Mouse (Mus musculus) hindbrain, embryonic 15.5 days (tissue): ENCODE measurements around the gene Fam214b. TPM values are rescaled to one million over a fixed set of nuclear protein-coding genes. Genes with fewer than 3 reads are reported as not detected.

Experiments
- ATAC-seq: fragments of 200-750 bp; cut with Nextera tagmentation; 2 replicates; pipeline ENCODE4 v1.8.0; 2017; ENCODE audit warnings: low read depth, moderate number of reproducible peaks, moderate TSS enrichment; ENCODE audit not compliant: low FRiP score
- H3K27ac ChIP-seq: fragments of 300-500 bp; sonication (generic); replicated peaks from 2 replicates; pipeline ENCODE4 v1.5.1; 2015; ENCODE audit warnings: mild to moderate bottlenecking, inconsistent platforms
- H3K27me3 ChIP-seq: fragments of 300-500 bp; sonication (generic); 2 replicates; pipeline ENCODE4 v1.6.1; 2015; ENCODE audit warnings: control low read depth, inconsistent platforms
- H3K36me3 ChIP-seq: fragments of 300-500 bp; sonication (generic); 2 replicates; pipeline ENCODE4 v1.6.1; 2015; ENCODE audit warnings: control low read depth, inconsistent platforms
- H3K4me1 ChIP-seq: fragments of 300-500 bp; sonication (generic); replicated peaks from 2 replicates; pipeline ENCODE4 v1.6.1; 2015; ENCODE audit warnings: control low read depth, inconsistent platforms
- H3K4me2 ChIP-seq: fragments of 300-500 bp; sonication (generic); 2 replicates; pipeline ENCODE4 v1.6.1; 2015; ENCODE audit warnings: moderate library complexity, mild to moderate bottlenecking, inconsistent platforms
- H3K4me3 ChIP-seq: fragments of 300-500 bp; sonication (generic); 2 replicates; pipeline ENCODE4 v1.5.1; 2015; ENCODE audit warnings: mild to moderate bottlenecking, inconsistent platforms
- H3K9ac ChIP-seq: fragments of 300-500 bp; sonication (generic); 2 replicates; pipeline ENCODE4 v1.6.1; 2015; ENCODE audit warnings: inconsistent platforms
- H3K9me3 ChIP-seq: fragments of 300-500 bp; sonication (generic); 2 replicates; pipeline ENCODE4 v1.6.1; 2016; ENCODE audit warnings: control low read depth, inconsistent platforms
- WGBS: fragments of 180-500 bp; shearing (Covaris S2); methylation state at CpG from one replicate; pipeline ENCODE4 v1.1.7; 2015; 5-methylcytosine and 5-hydroxymethylcytosine counted together
- polyA plus RNA-seq: library from polyadenylated mRNA; unstranded; fragments of >200 nt; fragmentation: Nextera tagmentation; extraction: Ambion mirVana; gene quantifications from 2 replicates; pipeline ENCODE4 v1.2.1, GENCODE M21; 2015

Gene Fam214b
- polyA plus RNA-seq, 1 experiment from 2014 or later: 37.5 TPM

DNA sequence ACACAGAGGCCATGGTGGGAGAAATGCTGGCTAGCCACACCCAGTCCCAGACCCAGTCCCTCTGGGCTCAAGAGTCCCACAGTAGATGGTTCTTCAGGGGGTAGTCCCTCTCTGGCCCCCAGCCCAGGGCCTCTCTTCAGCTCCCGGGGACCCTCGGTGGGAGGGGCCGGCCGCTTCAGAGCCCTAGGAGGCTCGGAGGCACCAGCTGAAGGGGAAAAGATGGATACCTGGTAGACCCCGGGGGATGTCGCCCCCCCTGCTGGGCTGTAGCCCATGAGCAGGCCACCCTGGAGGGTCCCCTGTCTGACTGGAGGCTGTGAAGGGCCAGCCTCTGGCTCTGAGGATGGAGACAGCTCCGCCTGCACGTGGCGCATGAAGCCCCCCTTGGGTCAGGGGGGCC, 9.7 kb downstream of the Fam214b start:
- no peak overlapping the region for H3K4me3 ChIP-seq
- no peak overlapping the region for H3K4me2 ChIP-seq
- H3K36me3 ChIP-seq: peaks cover 33% of the 10 kb centered on the region
- 87% methylated on average over 10 of the region's 10 CpGs for WGBS
- no peaks in the 10 kb centered on the region for H3K27me3 ChIP-seq
- H3K4me1 ChIP-seq: peaks cover 44% of the 10 kb centered on the region
- H3K27ac ChIP-seq: no peak overlapping the region
- no peak overlapping the region for H3K9ac ChIP-seq
- H3K9me3 ChIP-seq: no peaks in the 10 kb centered on the region
- no peak for ATAC-seq

DNA sequence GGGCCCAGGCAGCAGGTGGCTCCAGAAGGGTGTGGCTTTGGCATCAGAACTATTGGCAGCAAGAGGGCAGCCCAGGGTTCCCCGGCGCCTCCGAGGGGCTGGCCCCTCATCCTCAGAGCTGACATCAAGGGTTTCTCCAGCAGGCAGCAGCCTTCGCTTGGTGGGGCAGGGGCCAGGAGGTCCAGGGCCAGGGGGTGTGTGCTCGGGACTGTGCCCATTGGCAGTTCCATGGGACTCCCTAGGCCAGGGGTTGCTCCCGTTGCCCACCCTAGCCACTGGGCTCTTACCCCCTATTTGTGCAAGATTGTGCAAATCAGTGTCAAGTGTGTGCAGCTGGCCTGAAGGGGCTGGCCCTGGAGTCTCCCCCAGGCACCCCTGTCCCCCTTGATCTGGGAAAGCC, 10.2 kb downstream of the Fam214b start:
- WGBS: 92% methylated on average over 6 of the region's 6 CpGs
- Histone ChIP-seq H3K9ac (no peak overlapping the region), H3K27me3 (no peaks in the 10 kb centered on the region), H3K4me2 (no peak overlapping the region), H3K4me3 (no peak overlapping the region), H3K27ac (no peak overlapping the region), H3K4me1 (peaks cover 43% of the 10 kb centered on the region), H3K9me3 (no peaks in the 10 kb centered on the region), H3K36me3 (peaks cover 33% of the 10 kb centered on the region)
- no peak for ATAC-seq

DNA sequence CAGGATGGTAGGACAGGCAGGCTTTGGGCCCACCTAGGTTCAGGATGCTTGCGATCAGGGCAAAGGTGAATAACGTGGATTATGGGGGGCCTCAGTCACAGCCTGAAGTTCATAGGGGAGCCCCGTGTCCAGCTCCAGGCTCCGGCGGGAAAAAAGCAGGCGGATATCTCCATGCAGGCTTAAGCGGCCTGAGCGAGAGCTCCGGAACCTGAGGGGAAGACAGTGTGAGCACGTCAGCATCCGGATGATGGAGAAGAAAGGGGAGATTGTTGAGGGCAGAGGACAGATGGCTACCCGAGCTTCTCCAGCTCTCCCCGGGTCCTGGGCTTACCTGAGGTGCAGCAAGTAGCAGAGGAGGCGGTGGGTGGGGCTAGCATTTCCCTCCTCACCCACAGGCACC, 12.5 kb downstream of the Fam214b start:
- 85% methylated on average over 14 of the region's 14 CpGs for WGBS
- no peaks in the 10 kb centered on the region for H3K27me3 ChIP-seq
- no peak overlapping the region for H3K4me3 ChIP-seq
- no peak overlapping the region for H3K27ac ChIP-seq
- H3K4me2 ChIP-seq: no peak overlapping the region
- peaks cover 39% of the 10 kb centered on the region for H3K4me1 ChIP-seq
- ATAC-seq: no peak
- no peak overlapping the region for H3K9ac ChIP-seq
- H3K36me3 ChIP-seq: peaks cover 38% of the 10 kb centered on the region
- no peaks in the 10 kb centered on the region for H3K9me3 ChIP-seq

DNA sequence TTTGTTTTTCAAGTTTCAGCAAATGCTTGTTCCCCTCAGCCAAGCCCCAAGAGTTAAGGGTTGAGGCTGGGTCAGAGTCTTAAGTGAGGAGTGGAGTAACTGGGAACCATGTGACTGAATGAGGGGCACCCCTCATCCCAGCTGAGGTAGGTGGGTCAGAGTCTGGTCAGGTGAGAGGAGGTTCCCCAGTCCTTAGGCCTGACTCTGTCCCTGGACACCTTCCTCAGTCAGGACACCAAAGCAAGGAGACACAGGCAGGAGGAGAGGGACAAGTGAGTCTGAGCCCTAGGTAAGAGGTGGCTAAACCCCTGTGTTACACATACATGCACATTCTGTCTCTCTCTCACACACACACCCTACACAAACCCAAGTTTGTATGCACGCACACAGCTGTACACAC, 13.5 kb downstream of the Fam214b start:
- Histone ChIP-seq H3K4me2 (no peak overlapping the region), H3K9me3 (no peaks in the 10 kb centered on the region), H3K27ac (peak overlapping the region; percentile 84; the same call in 1 of the 2 replicates), H3K36me3 (peaks cover 44% of the 10 kb centered on the region), H3K4me1 (peaks cover 29% of the 10 kb centered on the region), H3K9ac (no peak overlapping the region), H3K4me3 (no peak overlapping the region), H3K27me3 (no peaks in the 10 kb centered on the region)
- ATAC-seq: no peak
- WGBS: 100% methylated on average over 1 of the region's 1 CpGs

DNA sequence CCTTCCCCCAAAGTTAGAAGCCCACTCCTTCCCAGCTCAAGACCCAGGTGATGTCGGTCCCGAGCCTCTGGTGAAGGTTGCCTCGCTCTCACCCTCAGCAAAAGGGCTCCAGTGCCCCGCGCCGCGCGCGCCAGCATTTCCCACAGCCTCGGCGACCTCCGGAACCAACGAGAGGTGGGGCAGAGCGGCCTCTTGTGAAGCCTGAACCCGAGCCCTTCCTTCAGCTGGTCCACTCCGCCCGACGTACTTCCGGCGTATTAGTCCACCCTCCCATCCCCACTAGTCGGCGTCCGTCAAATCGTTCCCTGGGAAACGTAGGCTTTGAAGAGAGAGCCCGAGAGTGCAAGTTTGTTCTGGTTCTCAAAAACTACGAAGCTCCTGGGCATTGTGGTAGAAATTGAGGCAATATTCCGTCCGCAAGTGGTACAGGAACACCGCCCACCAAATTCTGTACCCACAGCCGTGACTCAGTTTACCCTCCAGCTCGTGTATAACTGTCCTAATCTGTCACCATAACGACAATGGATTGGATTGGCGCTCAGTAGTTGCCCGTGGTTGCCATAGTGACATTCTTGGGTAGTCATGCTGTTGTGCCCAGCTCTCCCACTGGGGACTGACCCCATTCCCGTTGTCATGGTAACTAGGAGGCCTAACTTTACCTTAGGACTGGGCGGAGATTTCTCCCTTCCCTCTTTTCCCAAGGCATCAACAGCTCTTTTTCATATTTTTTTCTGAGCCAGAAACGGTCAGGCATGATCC, 14.6 kb downstream of the Fam214b start, which contains the start of gene Stoml2:
Gene Stoml2, minus strand, starts transcription at position 474 of the 759 bp plus-strand sequence.
- H3K4me2 ChIP-seq: peak within 1 kb of the TSS; percentile 71
- H3K9ac ChIP-seq: peak within 1 kb of the TSS; percentile 92
- no peaks in the 10 kb centered on the region for H3K9me3 ChIP-seq
- peaks cover 24% of the 10 kb centered on the region for H3K4me1 ChIP-seq
- under 1% methylated on average over 38 of the region's 38 CpGs for WGBS
- H3K36me3 ChIP-seq: peaks cover 49% of the 10 kb centered on the region
- peak within 1 kb of the TSS; percentile 84 for H3K27ac ChIP-seq
- peak; percentile 96 for ATAC-seq
- no peaks in the 10 kb centered on the region for H3K27me3 ChIP-seq
- peak within 1 kb of the TSS; percentile 83 for H3K4me3 ChIP-seq

DNA sequence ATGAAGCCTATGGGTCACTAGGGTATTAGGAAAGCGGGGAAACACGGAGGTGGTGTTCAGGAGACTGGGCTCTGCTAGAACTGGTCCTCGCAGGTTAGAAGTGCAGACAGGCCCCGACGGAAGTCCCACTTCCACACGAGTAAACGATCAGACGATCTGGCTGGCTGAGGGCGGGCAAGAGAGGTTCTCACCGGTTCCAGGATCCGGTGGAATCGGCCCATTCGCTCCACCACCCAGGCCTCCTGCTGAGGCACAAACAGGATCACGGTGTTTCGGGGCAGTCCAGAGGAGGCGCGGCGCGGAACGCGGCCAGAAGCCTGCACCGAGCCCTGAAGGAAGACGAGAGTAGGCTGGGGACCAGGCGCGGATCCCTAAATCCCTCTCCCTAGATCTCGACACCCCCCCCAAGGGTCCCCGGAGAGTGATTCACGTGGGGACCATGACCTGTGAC, 15.2 kb downstream of the Fam214b start:
- ATAC-seq: peak; percentile 65
- Histone ChIP-seq H3K27me3 (no peaks in the 10 kb centered on the region), H3K9ac (peak overlapping the region; percentile 92), H3K36me3 (peaks cover 45% of the 10 kb centered on the region), H3K4me3 (peak overlapping the region; percentile 83), H3K4me1 (peaks cover 24% of the 10 kb centered on the region), H3K9me3 (no peaks in the 10 kb centered on the region), H3K4me2 (peak overlapping the region; percentile 71), H3K27ac (peak overlapping the region; percentile 84)
- WGBS: 2% methylated on average over 28 of the region's 28 CpGs

DNA sequence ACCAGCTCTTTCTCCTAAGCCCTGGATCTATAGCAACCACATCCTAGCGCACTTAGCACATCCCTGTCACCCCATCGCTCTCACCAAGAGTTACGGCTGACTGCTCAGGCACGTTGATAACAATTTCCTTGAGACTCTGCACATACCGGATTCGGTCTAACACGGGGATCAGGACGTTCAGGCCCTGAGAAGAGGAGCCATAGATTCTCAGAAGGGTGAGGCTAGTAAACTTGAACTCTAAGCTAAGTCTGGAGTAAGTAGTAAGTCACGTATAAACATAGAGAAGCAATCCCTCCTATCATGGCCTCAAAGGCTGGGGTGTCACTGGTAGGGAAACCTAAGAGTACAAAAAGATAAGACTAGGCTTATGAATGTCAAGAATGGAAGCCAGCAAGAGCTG, 15.7 kb downstream of the Fam214b start:
- Histone ChIP-seq H3K9ac (peak overlapping the region; percentile 92), H3K27me3 (no peaks in the 10 kb centered on the region), H3K4me1 (peaks cover 24% of the 10 kb centered on the region), H3K4me2 (peak overlapping the region; percentile 71), H3K27ac (peak overlapping the region; percentile 84), H3K36me3 (peaks cover 40% of the 10 kb centered on the region), H3K9me3 (no peaks in the 10 kb centered on the region), H3K4me3 (peak overlapping the region; percentile 83)
- WGBS: 77% methylated on average over 9 of the region's 9 CpGs
- ATAC-seq: no peak

DNA sequence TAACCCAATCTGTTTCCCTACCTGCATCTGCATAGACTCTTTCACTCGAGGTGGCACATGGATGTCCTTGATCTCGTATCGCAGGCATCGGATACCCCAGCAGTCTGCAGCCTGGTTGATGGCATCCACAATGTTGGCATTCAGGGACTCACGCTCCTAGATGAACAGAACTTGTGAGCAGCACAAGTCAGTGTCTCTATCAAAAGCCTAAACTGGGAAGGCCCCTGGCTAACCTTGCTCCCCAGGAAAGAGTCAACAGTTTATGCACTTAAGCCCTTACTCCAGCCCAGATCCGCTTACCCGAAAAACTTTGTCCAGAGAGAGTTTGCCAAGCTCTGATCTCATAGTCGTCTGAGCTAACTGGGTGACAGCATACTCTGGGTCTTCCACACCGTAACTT, 16.3 kb downstream of the Fam214b start:
- no peak for ATAC-seq
- Histone ChIP-seq H3K27me3 (no peaks in the 10 kb centered on the region), H3K36me3 (peaks cover 35% of the 10 kb centered on the region), H3K4me2 (no peak overlapping the region; the same call in 1 of the 2 replicates), H3K9me3 (no peaks in the 10 kb centered on the region), H3K9ac (no peak overlapping the region), H3K4me1 (peaks cover 29% of the 10 kb centered on the region), H3K4me3 (no peak overlapping the region), H3K27ac (no peak overlapping the region)
- 95% methylated on average over 9 of the region's 9 CpGs for WGBS

DNA sequence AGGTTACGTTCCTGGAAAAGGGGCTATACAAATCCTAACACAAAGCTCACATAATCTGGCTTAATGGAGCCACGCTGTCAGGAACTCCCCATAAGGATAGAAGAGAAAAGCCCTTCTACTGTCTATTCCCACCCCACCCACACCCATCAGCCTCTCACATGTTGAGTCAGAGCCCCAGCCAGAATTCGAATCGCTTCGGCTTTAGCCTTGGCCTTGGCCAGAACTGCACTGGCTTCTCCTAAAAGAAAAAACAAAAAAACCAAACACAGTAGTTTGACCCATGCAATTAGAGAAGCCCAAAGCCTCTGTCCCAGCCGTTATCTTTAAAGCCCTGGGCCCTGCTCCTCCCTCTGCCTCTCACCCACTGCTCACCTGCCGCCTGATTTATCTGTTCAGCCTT, 16.9 kb downstream of the Fam214b start:
- Histone ChIP-seq H3K4me3 (no peak overlapping the region), H3K36me3 (peaks cover 29% of the 10 kb centered on the region), H3K4me1 (peaks cover 35% of the 10 kb centered on the region), H3K9me3 (no peaks in the 10 kb centered on the region), H3K27me3 (no peaks in the 10 kb centered on the region), H3K9ac (no peak overlapping the region), H3K4me2 (no peak overlapping the region), H3K27ac (no peak overlapping the region)
- WGBS: 96% methylated on average over 7 of the region's 7 CpGs
- no peak for ATAC-seq

DNA sequence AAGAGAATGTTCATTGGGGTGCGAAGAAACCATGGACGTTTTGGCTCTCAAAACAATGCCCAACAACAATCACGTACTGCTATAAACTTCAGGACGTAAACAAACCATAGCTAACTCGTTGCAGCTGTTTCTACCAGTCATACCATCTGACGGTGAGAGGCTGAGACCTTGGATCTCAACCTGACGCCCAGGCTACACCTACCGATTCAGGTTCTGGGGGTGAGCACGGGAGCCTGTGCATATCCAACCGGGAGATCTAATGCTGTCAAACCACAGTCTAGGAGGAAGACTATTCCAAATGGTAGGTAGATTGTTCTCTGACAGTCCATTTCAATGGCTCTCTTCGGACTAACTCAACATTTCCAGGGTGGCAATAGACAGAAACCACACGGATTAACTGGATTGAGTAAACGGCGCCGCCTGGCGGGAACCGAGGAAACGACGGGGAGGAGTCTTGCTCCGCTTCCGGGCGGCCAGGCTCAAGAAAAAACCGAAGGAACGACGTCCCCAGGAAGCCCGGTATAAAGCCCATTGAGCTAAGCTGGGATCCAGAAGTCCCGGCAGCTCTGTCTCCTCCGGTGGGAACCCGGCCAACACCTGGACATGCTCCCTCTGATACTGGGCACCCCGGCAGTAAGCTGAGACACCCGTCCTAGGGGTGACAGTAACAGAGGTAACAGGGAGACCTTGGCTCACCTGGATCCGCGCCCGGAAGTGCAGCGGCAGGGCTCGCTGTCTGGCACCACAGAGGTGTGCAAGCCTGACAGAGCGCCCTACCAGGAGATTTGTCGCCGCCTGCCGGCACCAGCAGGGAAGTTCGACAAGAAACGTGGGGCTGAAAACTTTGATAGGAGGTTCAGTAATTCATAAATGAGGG, 20.7 kb downstream of the Fam214b start, which contains the start of gene Pigo:
Gene Pigo, minus strand, starts transcription at position 736 of the 877 bp plus-strand sequence.
- Histone ChIP-seq H3K27ac (peak within 1 kb of the TSS; percentile 92), H3K4me1 (peaks cover 26% of the 10 kb centered on the region), H3K9me3 (no peaks in the 10 kb centered on the region), H3K4me2 (peak within 1 kb of the TSS; percentile 85), H3K4me3 (peak within 1 kb of the TSS; percentile 54), H3K27me3 (no peaks in the 10 kb centered on the region), H3K36me3 (peaks cover 45% of the 10 kb centered on the region), H3K9ac (peak within 1 kb of the TSS; percentile 51)
- peak; percentile 95 for ATAC-seq
- WGBS: 7% methylated on average over 42 of the region's 42 CpGs

DNA sequence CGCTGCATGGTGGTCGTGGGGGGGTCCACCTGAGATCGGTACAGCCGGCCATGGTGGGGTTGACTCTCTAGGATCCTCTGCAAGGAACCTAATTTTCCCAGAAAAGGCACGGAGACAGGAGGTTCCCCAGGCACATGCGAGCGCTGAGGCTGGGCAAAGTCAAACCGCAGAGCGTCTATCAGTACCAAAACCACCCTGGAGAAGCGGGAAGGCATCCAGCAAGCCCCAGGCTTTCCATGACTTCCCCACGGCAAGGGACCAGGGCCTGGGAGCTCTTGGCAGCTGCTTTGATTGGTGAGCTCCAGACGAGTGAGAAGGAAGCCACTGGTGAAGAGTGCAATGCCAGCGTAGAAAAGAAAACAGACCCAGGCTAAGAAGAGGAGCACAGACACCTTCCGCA, 21.3 kb downstream of the Fam214b start:
- peak overlapping the region; percentile 51 for H3K9ac ChIP-seq
- H3K4me3 ChIP-seq: peak overlapping the region; percentile 54
- ATAC-seq: no peak
- 76% methylated on average over 14 of the region's 14 CpGs for WGBS
- H3K4me2 ChIP-seq: peak overlapping the region; percentile 85
- H3K27me3 ChIP-seq: no peaks in the 10 kb centered on the region
- H3K4me1 ChIP-seq: peaks cover 19% of the 10 kb centered on the region
- H3K36me3 ChIP-seq: peaks cover 47% of the 10 kb centered on the region
- no peaks in the 10 kb centered on the region for H3K9me3 ChIP-seq
- H3K27ac ChIP-seq: peak overlapping the region; percentile 92

DNA sequence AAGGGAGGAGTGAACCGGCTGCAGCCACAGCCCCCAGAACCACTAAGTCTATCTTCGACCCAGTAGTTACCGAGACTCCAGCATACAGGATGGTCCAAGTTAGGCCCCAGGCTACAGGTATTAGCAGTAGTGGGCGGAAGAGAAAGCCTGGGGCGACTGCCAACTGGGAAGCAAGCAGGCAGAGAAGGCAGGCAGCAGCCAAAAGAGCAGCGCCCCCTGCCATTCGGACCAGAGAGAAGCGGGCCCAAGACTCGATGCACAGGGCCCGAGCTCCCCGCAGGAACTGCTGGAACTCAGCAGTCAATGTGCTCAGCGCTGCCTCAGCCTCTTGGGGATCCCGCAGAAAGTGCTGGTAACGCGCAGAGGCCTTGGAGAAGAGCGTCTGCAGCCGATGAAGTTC, 24.7 kb downstream of the Fam214b start:
- no peaks in the 10 kb centered on the region for H3K27me3 ChIP-seq
- no peak overlapping the region for H3K9ac ChIP-seq
- no peak overlapping the region for H3K4me3 ChIP-seq
- peaks cover 16% of the 10 kb centered on the region for H3K4me1 ChIP-seq
- H3K36me3 ChIP-seq: peaks cover 51% of the 10 kb centered on the region
- no peaks in the 10 kb centered on the region for H3K9me3 ChIP-seq
- H3K27ac ChIP-seq: no peak overlapping the region
- WGBS: 74% methylated on average over 17 of the region's 17 CpGs
- no peak for ATAC-seq
- no peak overlapping the region for H3K4me2 ChIP-seq
